Mouse (Mus musculus): Measurements from ENCODE around the gene Ncoa3. TPM values are rescaled to one million over a fixed set of nuclear protein-coding genes. Genes with fewer than 3 reads are reported as not detected.

The Ncoa3 gene
- polyA plus RNA-seq, 1 experiment from 2014 or later: 15.2 TPM

- ATAC-seq (replicated peaks; ENCODE audit: low FRiP score): peak; percentile 88
- H3K9ac ChIP-seq (ENCODE audit: low read depth, low read length): no peak overlapping the region
Observed at GRCm38 (mm10) chr2:165967823-165968555, 24.4 kb upstream of the Ncoa3 start.

GRCm38 (mm10) chr2:165968876-165969275 lies 23.6 kb upstream of the Ncoa3 start:
- Histone ChIP-seq H3K36me3 (ENCODE audit: control insufficient read depth, insufficient read depth, low read length) (no peaks in the 10 kb centered on the region), H3K4me2 (peak overlapping the region; percentile 40), H3K27ac (ENCODE audit: low read depth, low read length) (peak overlapping the region; percentile 79), H3K9ac (ENCODE audit: low read depth, low read length) (0 out of 2 replicates have a peak overlapping the region, but pooled peaks have one; percentile 22), H3K27me3 (replicated peaks; ENCODE audit: control insufficient read depth, insufficient read depth, low read length) (no peaks in the 10 kb centered on the region), H3K9me3 (ENCODE audit: control insufficient read depth, low read length) (no peaks in the 10 kb centered on the region), H3K4me3 (ENCODE audit: low read depth, low read length) (no peak overlapping the region), H3K4me1 (replicated peaks; ENCODE audit: control insufficient read depth, insufficient read depth, low read length) (peaks cover 37% of the 10 kb centered on the region)
- 26% methylated on average over 3 of the region's 3 CpGs for WGBS
- DNase-seq (ENCODE audit: low spot score): no peak
- peak; percentile 30 for ATAC-seq (replicated peaks; ENCODE audit: low FRiP score)

More at GRCm38 (mm10) chr2:165967823-165968555, 24.4 kb upstream of the Ncoa3 start:
- Histone ChIP-seq H3K36me3 (ENCODE audit: control insufficient read depth, insufficient read depth, low read length) (no peaks in the 10 kb centered on the region), H3K4me2 (peak overlapping the region; percentile 33), H3K27me3 (replicated peaks; ENCODE audit: control insufficient read depth, insufficient read depth, low read length) (no peaks in the 10 kb centered on the region), H3K9me3 (ENCODE audit: control insufficient read depth, low read length) (no peaks in the 10 kb centered on the region), H3K27ac (ENCODE audit: low read depth, low read length) (peak overlapping the region; percentile 79), H3K4me3 (ENCODE audit: low read depth, low read length) (no peak overlapping the region), H3K4me1 (replicated peaks; ENCODE audit: control insufficient read depth, insufficient read depth, low read length) (peaks cover 39% of the 10 kb centered on the region)
- DNase-seq (ENCODE audit: low spot score): peak; percentile 68
- 34% methylated on average over 6 of the region's 6 CpGs for WGBS

GRCm38 (mm10) chr2:165969391-165969790 lies 23.0 kb upstream of the Ncoa3 start:
- no peak overlapping the region for H3K4me3 ChIP-seq (ENCODE audit: low read depth, low read length)
- H3K36me3 ChIP-seq (ENCODE audit: control insufficient read depth, insufficient read depth, low read length): no peaks in the 10 kb centered on the region
- peak overlapping the region; percentile 40 for H3K4me2 ChIP-seq
- peaks cover 37% of the 10 kb centered on the region for H3K4me1 ChIP-seq (replicated peaks; ENCODE audit: control insufficient read depth, insufficient read depth, low read length)
- no peaks in the 10 kb centered on the region for H3K27me3 ChIP-seq (replicated peaks; ENCODE audit: control insufficient read depth, insufficient read depth, low read length)
- DNase-seq (ENCODE audit: low spot score) (no peak), ATAC-seq (replicated peaks; ENCODE audit: low FRiP score) (0 out of 2 replicates have a peak, but pooled peaks have one; percentile 30)
- 0 out of 2 replicates have a peak overlapping the region, but pooled peaks have one; percentile 22 for H3K9ac ChIP-seq (ENCODE audit: low read depth, low read length)
- WGBS: 26% methylated on average over 8 of the region's 8 CpGs
- H3K9me3 ChIP-seq (ENCODE audit: control insufficient read depth, low read length): no peaks in the 10 kb centered on the region
- H3K27ac ChIP-seq (ENCODE audit: low read depth, low read length): peak overlapping the region; percentile 79; the same call in 1 of the 2 replicates

- no peak for DNase-seq (ENCODE audit: low spot score)
- 74% methylated on average over 13 of the region's 13 CpGs for WGBS
- no peak overlapping the region for H3K9ac ChIP-seq (ENCODE audit: low read depth, low read length)
- no peak for ATAC-seq (replicated peaks; ENCODE audit: low FRiP score)
- peak overlapping the region; percentile 40 for H3K4me2 ChIP-seq
- H3K4me3 ChIP-seq (ENCODE audit: low read depth, low read length): no peak overlapping the region
- no peaks in the 10 kb centered on the region for H3K9me3 ChIP-seq (ENCODE audit: control insufficient read depth, low read length)
- H3K4me1 ChIP-seq (replicated peaks; ENCODE audit: control insufficient read depth, insufficient read depth, low read length): peaks cover 37% of the 10 kb centered on the region
- H3K27ac ChIP-seq (ENCODE audit: low read depth, low read length): peak overlapping the region; percentile 79; the same call in 1 of the 2 replicates
- H3K36me3 ChIP-seq (ENCODE audit: control insufficient read depth, insufficient read depth, low read length): no peaks in the 10 kb centered on the region
- H3K27me3 ChIP-seq (replicated peaks; ENCODE audit: control insufficient read depth, insufficient read depth, low read length): no peaks in the 10 kb centered on the region
Observed at GRCm38 (mm10) chr2:165969961-165970360, 22.5 kb upstream of the Ncoa3 start.

GRCm38 (mm10) chr2:165970767-165971166 lies 21.7 kb upstream of the Ncoa3 start:
- no peaks in the 10 kb centered on the region for H3K36me3 ChIP-seq (ENCODE audit: control insufficient read depth, insufficient read depth, low read length)
- H3K9me3 ChIP-seq (ENCODE audit: control insufficient read depth, low read length): no peaks in the 10 kb centered on the region
- H3K27ac ChIP-seq (ENCODE audit: low read depth, low read length): no peak overlapping the region
- ATAC-seq (replicated peaks; ENCODE audit: low FRiP score) (no peak), DNase-seq (ENCODE audit: low spot score) (no peak)
- no peak overlapping the region for H3K4me2 ChIP-seq
- H3K27me3 ChIP-seq (replicated peaks; ENCODE audit: control insufficient read depth, insufficient read depth, low read length): no peaks in the 10 kb centered on the region
- H3K4me3 ChIP-seq (ENCODE audit: low read depth, low read length): no peak overlapping the region
- 79% methylated on average over 7 of the region's 7 CpGs for WGBS
- no peak overlapping the region for H3K9ac ChIP-seq (ENCODE audit: low read depth, low read length)
- peaks cover 37% of the 10 kb centered on the region for H3K4me1 ChIP-seq (replicated peaks; ENCODE audit: control insufficient read depth, insufficient read depth, low read length)

GRCm38 (mm10) chr2:165974383-165974782 lies 18.1 kb upstream of the Ncoa3 start:
- Histone ChIP-seq H3K36me3 (ENCODE audit: control insufficient read depth, insufficient read depth, low read length) (no peaks in the 10 kb centered on the region), H3K4me1 (replicated peaks; ENCODE audit: control insufficient read depth, insufficient read depth, low read length) (peaks cover 25% of the 10 kb centered on the region), H3K27ac (ENCODE audit: low read depth, low read length) (no peak overlapping the region), H3K4me2 (no peak overlapping the region), H3K27me3 (replicated peaks; ENCODE audit: control insufficient read depth, insufficient read depth, low read length) (no peaks in the 10 kb centered on the region), H3K9me3 (ENCODE audit: control insufficient read depth, low read length) (no peaks in the 10 kb centered on the region), H3K4me3 (ENCODE audit: low read depth, low read length) (no peak overlapping the region), H3K9ac (ENCODE audit: low read depth, low read length) (no peak overlapping the region)
- WGBS: 83% methylated on average over 1 of the region's 1 CpGs
- no peak for DNase-seq (ENCODE audit: low spot score)
- no peak for ATAC-seq (replicated peaks; ENCODE audit: low FRiP score)

GRCm38 (mm10) chr2:165976186-165976585 lies 16.2 kb upstream of the Ncoa3 start:
- peaks cover 15% of the 10 kb centered on the region for H3K4me1 ChIP-seq (replicated peaks; ENCODE audit: control insufficient read depth, insufficient read depth, low read length)
- H3K4me2 ChIP-seq: no peak overlapping the region
- H3K9ac ChIP-seq (ENCODE audit: low read depth, low read length): no peak overlapping the region
- H3K36me3 ChIP-seq (ENCODE audit: control insufficient read depth, insufficient read depth, low read length): no peaks in the 10 kb centered on the region
- DNase-seq (ENCODE audit: low spot score) (no peak), ATAC-seq (replicated peaks; ENCODE audit: low FRiP score) (no peak)
- H3K9me3 ChIP-seq (ENCODE audit: control insufficient read depth, low read length): no peaks in the 10 kb centered on the region
- no peak overlapping the region for H3K4me3 ChIP-seq (ENCODE audit: low read depth, low read length)
- no peaks in the 10 kb centered on the region for H3K27me3 ChIP-seq (replicated peaks; ENCODE audit: control insufficient read depth, insufficient read depth, low read length)
- 60% methylated on average over 3 of the region's 3 CpGs for WGBS
- H3K27ac ChIP-seq (ENCODE audit: low read depth, low read length): no peak overlapping the region

- 38% methylated on average over 5 of the region's 5 CpGs for WGBS
- ATAC-seq (replicated peaks; ENCODE audit: low FRiP score): no peak
- peaks cover 15% of the 10 kb centered on the region for H3K4me1 ChIP-seq (replicated peaks; ENCODE audit: control insufficient read depth, insufficient read depth, low read length)
Observed at GRCm38 (mm10) chr2:165976874-165977273, 15.6 kb upstream of the Ncoa3 start.

GRCm38 (mm10) chr2:165978119-165978518 lies 14.3 kb upstream of the Ncoa3 start:
- Histone ChIP-seq H3K9ac (ENCODE audit: low read depth, low read length) (no peak overlapping the region), H3K36me3 (ENCODE audit: control insufficient read depth, insufficient read depth, low read length) (no peaks in the 10 kb centered on the region), H3K4me3 (ENCODE audit: low read depth, low read length) (no peak overlapping the region), H3K4me1 (replicated peaks; ENCODE audit: control insufficient read depth, insufficient read depth, low read length) (peaks cover 23% of the 10 kb centered on the region), H3K9me3 (ENCODE audit: control insufficient read depth, low read length) (no peaks in the 10 kb centered on the region), H3K4me2 (no peak overlapping the region), H3K27me3 (replicated peaks; ENCODE audit: control insufficient read depth, insufficient read depth, low read length) (no peaks in the 10 kb centered on the region), H3K27ac (ENCODE audit: low read depth, low read length) (no peak overlapping the region)
- DNase-seq (ENCODE audit: low spot score): no peak
- ATAC-seq (replicated peaks; ENCODE audit: low FRiP score): no peak
- 91% methylated on average over 1 of the region's 1 CpGs for WGBS

More at GRCm38 (mm10) chr2:165976874-165977273, 15.6 kb upstream of the Ncoa3 start:
- no peak for DNase-seq (ENCODE audit: low spot score)
- no peak overlapping the region for H3K27ac ChIP-seq (ENCODE audit: low read depth, low read length)
- H3K9ac ChIP-seq (ENCODE audit: low read depth, low read length): no peak overlapping the region
- H3K36me3 ChIP-seq (ENCODE audit: control insufficient read depth, insufficient read depth, low read length): no peaks in the 10 kb centered on the region
- no peaks in the 10 kb centered on the region for H3K27me3 ChIP-seq (replicated peaks; ENCODE audit: control insufficient read depth, insufficient read depth, low read length)
- H3K9me3 ChIP-seq (ENCODE audit: control insufficient read depth, low read length): no peaks in the 10 kb centered on the region
- peak overlapping the region; percentile 23; the same call in 1 of the 2 replicates for H3K4me2 ChIP-seq
- no peak overlapping the region for H3K4me3 ChIP-seq (ENCODE audit: low read depth, low read length)

Measured in liver, embryonic 11.5 days (tissue).